ENCODE assay signal across 23 mouse cellular contexts in the genomic region with DNA sequence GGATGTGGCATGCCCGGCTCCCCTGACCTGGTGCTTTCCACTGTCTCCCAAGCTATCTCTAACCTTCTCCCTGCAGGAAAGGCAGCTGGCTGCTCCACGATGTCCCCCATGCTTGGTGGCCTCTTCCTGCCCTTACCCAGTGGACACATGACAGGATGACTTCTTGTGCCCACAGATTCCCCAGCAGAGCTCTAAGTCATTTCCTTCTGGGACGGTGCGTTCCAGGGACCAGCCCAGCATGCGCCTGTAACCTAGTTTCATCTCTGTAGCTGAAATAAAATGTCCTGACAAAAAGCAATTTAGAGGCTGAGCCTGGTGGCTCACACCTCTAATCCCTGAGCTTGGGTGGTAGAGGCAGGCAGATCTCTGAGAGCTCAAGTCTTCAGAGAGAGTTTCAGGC. TPM values are rescaled to one million over a fixed set of nuclear protein-coding genes. Genes with fewer than 3 reads are reported as not detected.
DNase-seq lines count a peak whose midpoint lies in the region; ATAC-seq and TF ChIP-seq lines count a peak whose summit lies in the region.
"Had no signal": no experiment of that assay in that cellular context is flagged by ENCODE, and none has a peak within 500 bp of the region (broad histone marks: within the 10 kb centered on the region; RNA-seq: fewer than 3 reads in every experiment).

No protein-coding gene starts in this region.

- TF ChIP-seq CTCF in liver, postnatal 0 days (IDR thresholded peaks at IDR 0.05; ENCODE audit: low read depth): no peak

- peaks cover 6% of the 10 kb centered on the region for H3K4me1 ChIP-seq in liver, postnatal 0 days (ENCODE audit: insufficient read depth)
- H3K4me1 ChIP-seq in liver, embryonic 12.5 days: peaks cover 8% of the 10 kb centered on the region; the same call in 1 of the 2 replicates
- H3K4me1 ChIP-seq in heart, embryonic 11.5 days (ENCODE audit: control insufficient read depth, insufficient read depth, low read length): peaks cover 7% of the 10 kb centered on the region; the same call in 1 of the 2 replicates
- H3K4me1 ChIP-seq: forebrain, embryonic 12.5 days; hindbrain, embryonic 13.5 days had no signal

- H3K9me3 ChIP-seq in liver, postnatal 0 days (ENCODE audit: low read length): no peaks in the 10 kb centered on the region
- no peaks in the 10 kb centered on the region for H3K9me3 ChIP-seq in liver, embryonic 12.5 days (replicated peaks)
- H3K9me3 ChIP-seq in heart, embryonic 11.5 days (replicated peaks; ENCODE audit: control insufficient read depth, low read length): no peaks in the 10 kb centered on the region
- H3K9me3 ChIP-seq: embryonic facial prominence, embryonic 13.5 days; forebrain, embryonic 12.5 days; heart, embryonic 10.5 days; heart, embryonic 15.5 days; hindbrain, embryonic 13.5 days had no signal

- H3K4me3 ChIP-seq in liver, postnatal 0 days (ENCODE audit: low read depth, low read length): no peak overlapping the region
- H3K4me3 ChIP-seq in liver, embryonic 12.5 days: no peak overlapping the region
- H3K4me3 ChIP-seq in heart, embryonic 11.5 days (ENCODE audit: low read depth, low read length): no peak overlapping the region
- H3K4me3 ChIP-seq: embryonic facial prominence, embryonic 13.5 days; forebrain, embryonic 12.5 days; heart, embryonic 10.5 days; heart, embryonic 15.5 days; hindbrain, embryonic 13.5 days had no signal

- 0 out of 2 replicates have a peak, but pooled peaks have one; percentile 18 for ATAC-seq in liver, postnatal 0 days
- ATAC-seq in liver, embryonic 12.5 days: no peak
- no peak for ATAC-seq in heart, embryonic 11.5 days (replicated peaks; ENCODE audit: insufficient number of reproducible peaks, low FRiP score, low TSS enrichment)
- ATAC-seq: activated CD4-positive, CD25-positive, alpha-beta regulatory T cell, adult 4 months; forebrain, embryonic 16.5 days; hindbrain, postnatal 0 days; Patski had no signal

- no peak overlapping the region for H3K9ac ChIP-seq in liver, postnatal 0 days (replicated peaks)
- H3K9ac ChIP-seq in liver, embryonic 12.5 days: no peak overlapping the region
- no peak overlapping the region for H3K9ac ChIP-seq in heart, embryonic 11.5 days (ENCODE audit: low read depth, low read length)
- H3K9ac ChIP-seq: embryonic facial prominence, embryonic 13.5 days; forebrain, embryonic 12.5 days; heart, embryonic 15.5 days; hindbrain, embryonic 13.5 days had no signal

- H3K4me2 ChIP-seq in liver, postnatal 0 days (ENCODE audit: low read depth, low read length): no peak overlapping the region
- H3K4me2 ChIP-seq in liver, embryonic 12.5 days: no peak overlapping the region
- no peak overlapping the region for H3K4me2 ChIP-seq in heart, embryonic 11.5 days
- H3K4me2 ChIP-seq: embryonic facial prominence, embryonic 13.5 days; forebrain, embryonic 12.5 days; heart, embryonic 15.5 days; hindbrain, embryonic 13.5 days had no signal

- H3K27ac ChIP-seq in liver, postnatal 0 days (ENCODE audit: low read depth): no peak overlapping the region
- no peak overlapping the region for H3K27ac ChIP-seq in liver, embryonic 12.5 days
- H3K27ac ChIP-seq in heart, embryonic 11.5 days (ENCODE audit: low read depth, low read length): no peak overlapping the region
- H3K27ac ChIP-seq: embryonic facial prominence, embryonic 13.5 days; forebrain, embryonic 12.5 days; heart, embryonic 10.5 days; hindbrain, embryonic 13.5 days; hindbrain, postnatal 0 days had no signal

- no peaks in the 10 kb centered on the region for H3K27me3 ChIP-seq in liver, postnatal 0 days (ENCODE audit: insufficient read depth, low read length)
- peaks cover 7% of the 10 kb centered on the region; the same call in 1 of the 2 replicates for H3K27me3 ChIP-seq in liver, embryonic 12.5 days (replicated peaks)
- H3K27me3 ChIP-seq in heart, embryonic 11.5 days (ENCODE audit: control insufficient read depth, insufficient read depth, low read length): peaks cover under 1% of the 10 kb centered on the region; the same call in 1 of the 2 replicates
- H3K27me3 ChIP-seq: CH12.LX; embryonic facial prominence, embryonic 13.5 days; forebrain, embryonic 12.5 days; heart, embryonic 15.5 days; hindbrain, embryonic 13.5 days; Patski had no signal

- TF ChIP-seq EP300 in liver, postnatal 0 days (IDR thresholded peaks at IDR 0.05; ENCODE audit: low read depth): no peak

- 50% methylated on average over 5 of the region's 5 CpGs for WGBS in liver, postnatal 0 days (ENCODE audit: insufficient replicate concordance)
- 41% methylated on average over 5 of the region's 5 CpGs for WGBS in liver, embryonic 12.5 days (ENCODE audit: insufficient replicate concordance)
- 60% methylated on average over 5 of the region's 5 CpGs for WGBS in heart, embryonic 11.5 days (ENCODE audit: insufficient replicate concordance)

- H3K36me3 ChIP-seq in liver, postnatal 0 days (replicated peaks; ENCODE audit: insufficient read depth, low read length): no peaks in the 10 kb centered on the region
- H3K36me3 ChIP-seq in liver, embryonic 12.5 days: no peaks in the 10 kb centered on the region
- H3K36me3 ChIP-seq in heart, embryonic 11.5 days (ENCODE audit: control insufficient read depth, insufficient read depth, low read length): no peaks in the 10 kb centered on the region
- H3K36me3 ChIP-seq: forebrain, embryonic 12.5 days; hindbrain, embryonic 13.5 days had no signal

- DNase-seq in cerebellum, adult 11-12 months: peak; percentile 58
- no peak for DNase-seq in cerebellum, postnatal 10 days
- DNase-seq in liver, postnatal 0 days: no peak
- peak; percentile 36 for DNase-seq in brain, adult 2 months (ENCODE audit: low read depth, low spot score)
- no peak for DNase-seq in natural killer cell, adult 2 months (ENCODE audit: low spot score in 2 of 2)
- DNase-seq: adrenal gland, postnatal 14 days; gastrocnemius, postnatal 10 days; heart, adult 18-20 months; heart, postnatal 14 days had no signal

RNA-seq across cellular contexts. Expression of a gene that starts 12.4 kb away (rescaled TPM):
- polyA plus RNA-seq in liver, postnatal 0 days (2015; fragmentation: Nextera tagmentation; extraction: Ambion mirVana): 0.16 and 0.22 TPM in 2 replicates
- 0.22 and 0.30 TPM in 2 replicates for polyA plus RNA-seq in liver, embryonic 12.5 days (2016; fragmentation: Nextera tagmentation; extraction: Ambion mirVana)
- polyA plus RNA-seq in heart, embryonic 11.5 days (2014; fragmentation: Nextera tagmentation; extraction: Ambion mirVana): 0.79 and 1.3 TPM in 2 replicates
- polyA plus RNA-seq: activated CD4-positive, CD25-positive, alpha-beta regulatory T cell, adult 4 months; Patski had no signal

RNA-seq across cellular contexts. Expression of a gene that starts 19.5 kb away (rescaled TPM):
- 0.33 and 0.38 TPM in 2 replicates for polyA plus RNA-seq in liver, postnatal 0 days (2015; fragmentation: Nextera tagmentation; extraction: Ambion mirVana)
- polyA plus RNA-seq in liver, embryonic 12.5 days (2016; fragmentation: Nextera tagmentation; extraction: Ambion mirVana): 0.18 and 0.37 TPM in 2 replicates
- 1.3 and 1.5 TPM in 2 replicates for polyA plus RNA-seq in heart, embryonic 11.5 days (2014; fragmentation: Nextera tagmentation; extraction: Ambion mirVana)

RNA-seq across cellular contexts. Expression of a gene that starts 42.1 kb away (rescaled TPM):
- polyA plus RNA-seq in liver, postnatal 0 days (2015; fragmentation: Nextera tagmentation; extraction: Ambion mirVana): not detected in 2 replicates
- polyA plus RNA-seq in liver, embryonic 12.5 days (2016; fragmentation: Nextera tagmentation; extraction: Ambion mirVana): not detected in 2 replicates
- not detected in 2 replicates for polyA plus RNA-seq in heart, embryonic 11.5 days (2014; fragmentation: Nextera tagmentation; extraction: Ambion mirVana)
- polyA plus RNA-seq: activated CD4-positive, CD25-positive, alpha-beta regulatory T cell, adult 4 months; embryonic facial prominence, embryonic 13.5 days; forebrain, embryonic 12.5 days; forebrain, embryonic 16.5 days; frontal cortex, adult 2 months; heart, embryonic 10.5 days; heart, embryonic 15.5 days; hindbrain, embryonic 13.5 days; hindbrain, postnatal 0 days; intestine, embryonic 14.5 days; Patski had no signal

Comparison
In these comparisons a context has a peak if more than half of its experiments do, and no peak if none do; other contexts are left out.
1. DNase-seq: peak in cerebellum, adult 11-12 months (single experiment) and brain, adult 2 months (single experiment); none in cerebellum, postnatal 10 days (0 of 2), liver, postnatal 0 days (single experiment) and natural killer cell, adult 2 months (0 of 2).